Mouse (Mus musculus) stomach, postnatal 0 days (tissue): Measurements from ENCODE around the gene Cbr2.
"Not testable (repeated sequence)": the region's sequence is repeated elsewhere in the genome, so short reads cannot be mapped to it uniquely, and the experiment has no call there.

Experiments
- CTCF ChIP-seq: IDR thresholded peaks from 2 replicates; pipeline ENCODE4 v1.5.1; 2016; ENCODE audit warnings: antibody characterized with exemption, low read depth, mild to moderate bottlenecking, moderate library complexity
- EP300 ChIP-seq: optimal IDR thresholded peaks from 2 replicates; pipeline ENCODE3; 2016; ENCODE audit warnings: antibody characterized with exemption

DNA sequence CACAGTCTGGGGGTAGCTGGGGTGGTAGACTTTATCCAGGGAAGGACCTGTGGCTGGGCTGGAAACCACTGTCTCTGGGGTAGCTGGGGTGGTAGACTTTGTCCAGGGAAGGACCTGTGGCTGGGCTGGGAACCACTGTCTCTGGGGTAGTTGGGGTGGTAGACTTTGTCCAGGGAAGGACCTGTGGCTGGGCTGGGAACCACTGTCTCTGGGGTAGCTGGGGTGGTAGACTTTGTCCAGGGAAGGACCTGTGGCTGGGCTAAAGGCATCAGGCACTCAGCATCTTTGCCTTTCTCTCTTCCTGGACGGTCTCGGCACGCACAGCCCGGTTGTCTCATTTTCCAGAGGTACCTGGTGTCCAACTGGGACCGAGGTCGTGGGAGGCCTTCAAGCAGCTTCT is 49.4 kb upstream of the Cbr2 start:
- TF ChIP-seq CTCF, EP300: not testable (repeated sequence)
